8 mouse cellular contexts compared by ENCODE assay signal in the genomic region with DNA sequence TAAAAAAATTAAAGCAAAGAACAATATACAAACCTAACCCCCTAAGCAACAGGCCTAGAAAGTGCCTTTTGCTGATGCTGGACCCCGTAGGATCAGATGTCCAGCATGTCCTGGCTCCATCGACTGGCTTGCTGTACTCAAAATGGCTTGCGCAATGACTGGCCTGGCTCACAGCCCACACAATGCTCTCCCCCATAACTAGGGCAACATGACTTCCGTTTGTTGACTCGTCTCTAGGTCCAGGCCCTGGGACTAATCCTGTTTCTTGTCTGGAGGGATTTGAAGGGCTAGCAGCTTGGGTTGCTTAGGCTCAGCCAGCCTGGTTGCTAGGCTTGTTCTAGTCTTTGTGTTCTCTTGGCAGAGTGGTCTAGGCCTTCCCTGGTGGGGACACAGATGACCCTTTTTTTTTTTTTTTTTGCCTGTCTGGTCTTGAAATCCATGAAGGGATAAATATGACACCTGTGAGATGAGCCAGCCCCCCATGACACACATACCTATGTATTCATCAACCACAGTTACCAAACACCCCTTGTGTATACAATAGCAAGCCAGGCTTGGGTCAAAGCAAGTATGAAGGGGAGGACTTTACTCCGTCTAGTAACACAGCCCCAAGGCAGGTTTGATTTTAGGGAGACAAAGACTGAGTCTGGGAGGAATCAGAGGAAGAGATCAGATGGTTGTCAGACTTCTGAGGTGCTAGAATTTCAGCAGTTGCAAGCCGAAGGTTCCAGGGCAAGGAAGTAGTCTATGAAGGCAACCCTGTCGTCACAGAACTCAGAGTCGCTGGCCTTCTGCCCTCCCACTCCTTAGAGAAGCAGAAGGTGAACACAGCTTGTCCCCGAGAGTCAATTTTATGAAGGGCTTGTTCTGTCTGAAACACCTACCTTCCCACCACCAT.
DNase-seq lines count a peak whose midpoint lies in the region; ATAC-seq and TF ChIP-seq lines count a peak whose summit lies in the region.

No protein-coding gene starts in this region.

- no peak for TF ChIP-seq CTCF in kidney, postnatal 0 days (IDR thresholded peaks at IDR 0.05; ENCODE audit: low read depth)
- no peak for TF ChIP-seq CTCF in forebrain, postnatal 0 days (IDR thresholded peaks at IDR 0.05; ENCODE audit: low read depth)

- peak; percentile 22 to 28 for DNase-seq in thymus, adult 18-20 months
- no peak for DNase-seq in thymus, postnatal 4 days
- peak; percentile 44 for DNase-seq in kidney, postnatal 0 days (ENCODE audit: low spot score)
- peak; percentile 90 for DNase-seq in lung, postnatal 25 days (ENCODE audit: low spot score)
- no peak for DNase-seq in right cerebral cortex, postnatal 14 days
- DNase-seq in forebrain, postnatal 0 days, result no peak

- H3K4me2 ChIP-seq in embryonic facial prominence, embryonic 15.5 days (replicated peaks), result no peak overlapping the region
- no peak overlapping the region for H3K4me2 ChIP-seq in kidney, postnatal 0 days (ENCODE audit: low read length)
- no peak overlapping the region for H3K4me2 ChIP-seq in forebrain, postnatal 0 days (ENCODE audit: low read depth)

- H3K27me3 ChIP-seq in embryonic facial prominence, embryonic 15.5 days, result no peaks in the 10 kb centered on the region
- no peaks in the 10 kb centered on the region for H3K27me3 ChIP-seq in kidney, postnatal 0 days (ENCODE audit: insufficient read depth, low read length)
- no peaks in the 10 kb centered on the region for H3K27me3 ChIP-seq in forebrain, postnatal 0 days (ENCODE audit: insufficient read depth, low read length)

- no peak for ATAC-seq in embryonic facial prominence, embryonic 15.5 days (ENCODE audit: insufficient number of reproducible peaks, low FRiP score, low TSS enrichment, low read depth)
- no peak for ATAC-seq in kidney, postnatal 0 days (replicated peaks; ENCODE audit: low FRiP score, low read depth)
- ATAC-seq in forebrain, postnatal 0 days, result no peak
- no peak for ATAC-seq in CD4-positive, CD25-positive, alpha-beta regulatory T cell, adult 4 months

- WGBS in embryonic facial prominence, embryonic 15.5 days, result 76% methylated on average over 10 of the region's 10 CpGs
- 80% methylated on average over 10 of the region's 10 CpGs for WGBS in kidney, postnatal 0 days
- WGBS in forebrain, postnatal 0 days, result 90% methylated on average over 10 of the region's 10 CpGs

- no peak overlapping the region for H3K9ac ChIP-seq in embryonic facial prominence, embryonic 15.5 days
- H3K9ac ChIP-seq in kidney, postnatal 0 days (ENCODE audit: low read depth, low read length), result no peak overlapping the region
- no peak overlapping the region for H3K9ac ChIP-seq in forebrain, postnatal 0 days

- peaks cover 47% of the 10 kb centered on the region for H3K4me1 ChIP-seq in embryonic facial prominence, embryonic 15.5 days
- H3K4me1 ChIP-seq in kidney, postnatal 0 days (replicated peaks; ENCODE audit: insufficient read depth, low read length), result peaks cover 18% of the 10 kb centered on the region
- peaks cover 3% of the 10 kb centered on the region; the same call in 1 of the 2 replicates for H3K4me1 ChIP-seq in forebrain, postnatal 0 days (ENCODE audit: insufficient read depth)

- H3K4me3 ChIP-seq in embryonic facial prominence, embryonic 15.5 days (replicated peaks), result no peak overlapping the region
- no peak overlapping the region for H3K4me3 ChIP-seq in kidney, postnatal 0 days (replicated peaks; ENCODE audit: low read depth, low read length)
- no peak overlapping the region for H3K4me3 ChIP-seq in forebrain, postnatal 0 days (ENCODE audit: low read depth, low read length)

- 0 out of 2 replicates have a peak overlapping the region, but pooled peaks have one; percentile 90 for H3K27ac ChIP-seq in embryonic facial prominence, embryonic 15.5 days (replicated peaks)
- no peak overlapping the region for H3K27ac ChIP-seq in kidney, postnatal 0 days
- no peak overlapping the region for H3K27ac ChIP-seq in forebrain, postnatal 0 days (ENCODE audit: low read depth, low read length)

- H3K36me3 ChIP-seq in embryonic facial prominence, embryonic 15.5 days, result no peaks in the 10 kb centered on the region
- H3K36me3 ChIP-seq in kidney, postnatal 0 days (ENCODE audit: insufficient read depth, low read length), result no peaks in the 10 kb centered on the region
- H3K36me3 ChIP-seq in forebrain, postnatal 0 days (ENCODE audit: insufficient read depth), result no peaks in the 10 kb centered on the region

- no peaks in the 10 kb centered on the region for H3K9me3 ChIP-seq in embryonic facial prominence, embryonic 15.5 days (replicated peaks)
- H3K9me3 ChIP-seq in kidney, postnatal 0 days (replicated peaks; ENCODE audit: low read length), result no peaks in the 10 kb centered on the region
- no peaks in the 10 kb centered on the region for H3K9me3 ChIP-seq in forebrain, postnatal 0 days (ENCODE audit: low read length)

Comparison
In these comparisons a context has a peak if more than half of its experiments do, and no peak if none do; other contexts are left out.
1. DNase-seq: peak in thymus, adult 18-20 months (2 of 2), kidney, postnatal 0 days (single experiment) and lung, postnatal 25 days (single experiment); none in thymus, postnatal 4 days (single experiment), right cerebral cortex, postnatal 14 days (single experiment) and forebrain, postnatal 0 days (single experiment).